Mouse (Mus musculus) neural tube, embryonic 11.5 days (tissue): ENCODE measurements at regions not wholly inside any gene's neighbourhood (a gene's known extent, or its start where the extent isn't known, plus 50 kb on each side); places are given as distances from the start of the nearest gene placed in this dataset.
A peak's percentile ranks its signal among the peaks of the same experiment; 100 is the strongest.

Experiments used
- ATAC-seq: fragments of 200-750 bp; cut with Nextera tagmentation; 2 replicates; pipeline ENCODE4 v1.8.0; 2017; ENCODE audit warnings: moderate number of reproducible peaks, mild to moderate bottlenecking, moderate TSS enrichment, moderate library complexity; ENCODE audit not compliant: insufficient read depth, low FRiP score, low TSS enrichment
- DNase-seq: peaks from one replicate; pipeline ENCODE4 v3.0.0-alpha.2; 2015; ENCODE audit warnings: low spot score
- H3K27ac ChIP-seq: fragments of 300-500 bp; sonication (generic); 2 replicates; pipeline ENCODE4 v1.5.1; 2014; ENCODE audit warnings: low read depth, mild to moderate bottlenecking, low read length
- H3K27me3 ChIP-seq: fragments of 300-500 bp; sonication (generic); 2 replicates; pipeline ENCODE4 v1.6.1; 2014; ENCODE audit warnings: mild to moderate bottlenecking, low read length, mixed read lengths; ENCODE audit not compliant: control insufficient read depth, insufficient read depth
- H3K36me3 ChIP-seq: fragments of 300-500 bp; sonication (generic); 2 replicates; pipeline ENCODE4 v1.6.1; 2014; ENCODE audit warnings: mild to moderate bottlenecking, low read length, moderate library complexity, mixed read lengths; ENCODE audit not compliant: control insufficient read depth, insufficient read depth
- H3K4me1 ChIP-seq: fragments of 300-500 bp; sonication (generic); 2 replicates; pipeline ENCODE4 v1.6.1; 2014; ENCODE audit warnings: low read length, mixed read lengths; ENCODE audit not compliant: control insufficient read depth, insufficient read depth
- H3K4me2 ChIP-seq: fragments of 300-500 bp; sonication (generic); 2 replicates; pipeline ENCODE4 v1.6.1; 2014; ENCODE audit warnings: low read depth, mild to moderate bottlenecking, moderate library complexity
- H3K4me3 ChIP-seq: fragments of 300-500 bp; sonication (generic); 2 replicates; pipeline ENCODE4 v1.5.1; 2014; ENCODE audit warnings: low read depth, low read length
- H3K9ac ChIP-seq: fragments of 300-500 bp; sonication (generic); 2 replicates; pipeline ENCODE4 v1.6.1; 2014; ENCODE audit warnings: mild to moderate bottlenecking, low read length
- H3K9me3 ChIP-seq: fragments of 300-500 bp; sonication (generic); 2 replicates; pipeline ENCODE4 v1.6.1; 2016; ENCODE audit warnings: low read length; ENCODE audit not compliant: control insufficient read depth
- WGBS: fragments of 180-500 bp; shearing (Covaris S2); extraction: QIAGEN DNeasy Blood & Tissue Kit; methylation state at CpG from one replicate; pipeline ENCODE4 v1.1.7; 2014; 5-methylcytosine and 5-hydroxymethylcytosine counted together

DNA sequence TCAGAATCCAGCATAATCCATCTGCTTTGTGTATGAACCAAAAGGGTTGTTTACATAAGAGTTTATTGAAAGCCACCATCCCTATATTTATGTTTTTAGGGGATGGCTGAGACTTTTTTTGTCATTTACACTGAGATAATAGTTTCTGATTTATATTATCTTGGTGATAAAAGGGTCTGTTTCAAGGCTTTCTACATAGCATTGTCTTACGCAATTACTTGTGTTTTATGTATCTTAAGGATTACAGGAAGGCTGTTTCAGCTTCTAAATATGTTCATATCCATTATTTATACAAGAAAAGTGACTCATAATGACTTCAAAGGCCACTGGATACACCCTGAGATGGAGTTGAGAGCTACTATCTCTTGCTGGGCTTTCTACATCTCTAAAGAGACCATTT is 399.3 kb upstream of the Akr1e1 start:
- Histone ChIP-seq H3K27ac (no peak overlapping the region), H3K9me3 (no peaks in the 10 kb centered on the region), H3K9ac (no peak overlapping the region), H3K4me2 (no peak overlapping the region), H3K4me1 (no peaks in the 10 kb centered on the region), H3K36me3 (no peaks in the 10 kb centered on the region), H3K4me3 (no peak overlapping the region), H3K27me3 (no peaks in the 10 kb centered on the region)
- WGBS: 100% methylated on average over 1 of the region's 1 CpGs
- ATAC-seq (no peak), DNase-seq (no peak)

DNA sequence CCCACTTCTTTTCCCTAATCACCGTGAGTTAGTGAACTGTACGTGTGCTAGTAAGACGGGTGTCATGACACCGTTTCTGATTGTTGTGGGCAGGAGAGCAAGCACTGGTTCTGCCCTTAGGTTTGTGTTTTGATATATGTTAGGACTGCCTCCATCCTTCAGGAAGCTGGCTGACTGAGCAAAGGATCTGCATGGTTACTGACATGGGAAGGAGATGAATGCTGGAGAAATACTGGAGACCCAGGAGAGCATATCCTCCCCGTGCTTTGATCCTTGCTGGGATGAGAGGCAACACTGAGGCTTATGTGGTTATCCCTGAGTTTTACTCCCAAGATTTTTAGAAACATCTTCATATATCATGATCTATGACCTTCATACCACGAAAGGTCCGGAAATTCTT is 413.5 kb upstream of the Akr1e1 start:
- no peak overlapping the region for H3K4me3 ChIP-seq
- no peaks in the 10 kb centered on the region for H3K9me3 ChIP-seq
- WGBS: 85% methylated on average over 7 of the region's 7 CpGs

DNA sequence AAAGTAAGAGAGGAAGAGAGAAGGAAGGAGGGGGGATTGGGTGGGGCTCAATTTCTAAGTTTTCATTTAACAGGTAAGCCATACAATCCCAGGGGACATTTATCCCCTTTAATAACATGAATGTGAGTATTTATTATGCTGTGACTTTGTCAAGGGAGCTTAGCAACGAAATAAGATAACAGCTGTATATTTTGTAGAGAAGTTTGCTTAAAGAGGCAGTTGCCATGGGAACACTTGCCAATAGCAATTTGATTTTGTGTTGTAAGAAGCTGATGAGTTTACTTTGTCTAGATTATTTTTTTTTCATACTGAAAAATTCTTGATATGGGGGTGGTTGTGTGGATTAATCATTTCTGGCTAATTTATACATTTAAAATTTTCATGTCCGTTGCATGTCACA is 450.9 kb upstream of the Akr1e1 start:
- Histone ChIP-seq H3K9me3 (no peaks in the 10 kb centered on the region), H3K27me3 (no peaks in the 10 kb centered on the region), H3K4me2 (no peak overlapping the region), H3K27ac (no peak overlapping the region), H3K4me1 (no peaks in the 10 kb centered on the region), H3K9ac (no peak overlapping the region), H3K4me3 (no peak overlapping the region), H3K36me3 (no peaks in the 10 kb centered on the region)
- 81% methylated on average over 2 of the region's 2 CpGs for WGBS
- ATAC-seq (no peak), DNase-seq (no peak)

More for the DNA sequence above, 413.5 kb upstream of the Akr1e1 start:
- no peak overlapping the region for H3K4me2 ChIP-seq
- no peak for ATAC-seq
- no peak overlapping the region for H3K9ac ChIP-seq
- H3K4me1 ChIP-seq: no peaks in the 10 kb centered on the region
- no peak overlapping the region for H3K27ac ChIP-seq
- H3K36me3 ChIP-seq: no peaks in the 10 kb centered on the region
- DNase-seq: no peak
- no peaks in the 10 kb centered on the region for H3K27me3 ChIP-seq

DNA sequence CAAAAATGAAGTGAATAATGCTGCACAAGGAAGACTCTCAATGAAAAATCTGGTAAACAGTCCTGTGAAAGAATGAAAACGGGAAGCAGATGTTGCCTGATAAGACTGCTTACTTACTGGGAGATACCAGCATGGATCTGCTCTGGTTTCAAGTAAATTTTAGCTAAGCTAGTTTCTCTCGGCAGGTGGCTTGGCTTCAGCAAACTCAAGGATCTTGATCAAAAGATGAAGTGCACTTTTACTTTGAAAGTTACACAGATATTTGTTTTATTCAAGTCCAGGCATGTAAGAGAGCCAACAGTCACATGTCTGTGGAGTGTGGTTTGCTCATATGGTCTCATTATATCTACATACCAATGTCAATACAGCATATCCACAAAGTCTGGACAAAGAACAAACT is 451.5 kb upstream of the Akr1e1 start:
- H3K27ac ChIP-seq: no peak overlapping the region
- DNase-seq: no peak
- H3K4me3 ChIP-seq: no peak overlapping the region
- H3K36me3 ChIP-seq: no peaks in the 10 kb centered on the region
- ATAC-seq: no peak
- 69% methylated on average over 2 of the region's 2 CpGs for WGBS
- H3K27me3 ChIP-seq: no peaks in the 10 kb centered on the region
- no peak overlapping the region for H3K4me2 ChIP-seq
- H3K9ac ChIP-seq: no peak overlapping the region
- no peaks in the 10 kb centered on the region for H3K9me3 ChIP-seq
- H3K4me1 ChIP-seq: no peaks in the 10 kb centered on the region

DNA sequence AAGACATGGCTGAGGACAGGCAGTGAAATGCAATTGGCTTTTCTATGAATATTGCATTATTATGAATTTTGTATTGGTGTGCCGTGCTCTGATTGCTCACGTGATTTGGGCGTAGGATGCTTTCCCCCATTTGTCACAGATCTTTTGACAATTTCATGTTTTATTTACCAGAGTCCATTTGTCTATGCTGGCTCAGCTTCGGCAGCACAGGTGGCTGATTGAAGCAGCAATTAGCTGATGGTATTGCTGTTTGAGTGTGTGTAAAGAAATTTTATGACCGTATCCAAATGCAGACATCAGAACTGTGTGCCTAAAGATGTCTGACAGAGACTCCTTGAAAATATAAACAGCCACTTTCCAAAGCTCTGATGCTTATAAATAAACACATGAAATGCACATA is 498.5 kb upstream of the Akr1e1 start:
- 58% methylated on average over 5 of the region's 5 CpGs for WGBS
- no peaks in the 10 kb centered on the region for H3K27me3 ChIP-seq
- H3K9me3 ChIP-seq: no peaks in the 10 kb centered on the region
- ATAC-seq: no peak
- no peaks in the 10 kb centered on the region for H3K4me1 ChIP-seq
- no peaks in the 10 kb centered on the region for H3K36me3 ChIP-seq
- H3K9ac ChIP-seq: no peak overlapping the region
- H3K27ac ChIP-seq: no peak overlapping the region
- H3K4me2 ChIP-seq: no peak overlapping the region
- H3K4me3 ChIP-seq: no peak overlapping the region
- no peak for DNase-seq

DNA sequence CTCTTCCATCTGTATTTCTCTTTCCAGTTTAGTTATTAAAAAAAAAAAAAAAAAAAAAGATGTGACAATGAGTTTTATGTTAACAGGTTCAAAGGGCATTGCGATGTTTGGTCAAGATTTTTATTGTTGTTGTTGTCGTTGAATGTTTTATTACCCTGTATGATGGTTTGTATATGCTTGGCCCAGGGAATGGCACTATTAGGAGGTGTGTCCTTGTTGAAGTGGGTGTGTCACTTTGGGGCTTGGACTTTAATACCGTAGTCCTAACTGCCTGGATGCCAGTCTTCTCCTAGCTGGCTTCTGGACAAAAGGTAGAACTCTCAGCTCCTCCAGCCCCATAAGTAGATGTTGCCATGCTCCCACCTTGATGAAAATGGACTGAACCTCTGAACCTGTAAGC is 545.9 kb upstream of the Akr1e1 start:
- Histone ChIP-seq H3K36me3 (no peaks in the 10 kb centered on the region), H3K9me3 (no peaks in the 10 kb centered on the region), H3K9ac (no peak overlapping the region), H3K27ac (no peak overlapping the region), H3K4me2 (no peak overlapping the region), H3K4me1 (no peaks in the 10 kb centered on the region), H3K4me3 (no peak overlapping the region), H3K27me3 (no peaks in the 10 kb centered on the region)
- 82% methylated on average over 3 of the region's 3 CpGs for WGBS
- DNase-seq: no peak
- no peak for ATAC-seq

DNA sequence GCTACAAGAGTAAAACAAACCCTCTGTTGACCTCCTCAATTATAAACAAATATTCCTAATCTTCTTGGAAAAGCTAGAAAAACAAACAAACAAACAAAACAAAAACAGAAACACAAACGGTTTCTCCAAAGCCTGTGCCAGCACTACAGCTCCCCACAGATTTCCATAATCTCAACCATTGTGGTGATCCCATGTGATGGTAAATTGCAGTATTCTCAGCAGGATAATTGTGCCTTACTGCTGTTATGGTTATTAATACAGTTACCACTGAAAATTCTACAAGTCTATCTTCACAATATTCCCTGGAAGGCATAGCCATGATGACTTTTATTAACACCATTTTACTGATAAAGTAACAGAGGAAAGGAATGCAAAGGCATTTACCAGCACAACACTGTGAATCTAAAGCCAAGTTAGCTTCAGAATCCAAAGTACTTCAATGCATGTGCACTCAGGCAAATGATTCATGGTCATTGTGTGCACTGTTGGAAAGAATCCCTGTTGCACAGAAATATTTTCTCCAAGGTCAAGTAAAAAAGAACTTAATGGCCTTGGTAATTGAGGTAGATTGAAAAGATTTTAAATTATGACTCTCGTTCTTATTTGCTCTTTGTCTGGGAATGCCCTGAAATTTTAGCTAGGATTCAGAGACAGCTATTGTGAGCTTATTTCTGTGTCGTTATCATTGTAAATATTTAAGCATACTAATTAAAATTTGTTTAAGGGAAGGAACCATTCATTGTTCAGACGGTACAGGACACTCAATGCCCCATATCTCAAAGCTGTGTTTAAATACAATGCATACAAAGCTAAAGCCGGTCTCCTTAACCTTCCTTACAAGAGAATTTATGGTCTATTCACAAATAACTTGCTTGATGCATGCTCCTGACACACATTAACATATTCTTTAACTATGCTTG is 551.1 kb upstream of the Akr1e1 start:
- no peaks in the 10 kb centered on the region for H3K36me3 ChIP-seq
- H3K4me2 ChIP-seq: no peak overlapping the region
- H3K4me3 ChIP-seq: no peak overlapping the region
- ATAC-seq (peak; percentile 78), DNase-seq (peak; percentile 12)
- no peaks in the 10 kb centered on the region for H3K9me3 ChIP-seq
- H3K27ac ChIP-seq: no peak overlapping the region
- no peaks in the 10 kb centered on the region for H3K27me3 ChIP-seq
- WGBS: 40% methylated on average over 5 of the region's 5 CpGs
- H3K9ac ChIP-seq: no peak overlapping the region
- no peaks in the 10 kb centered on the region for H3K4me1 ChIP-seq

DNA sequence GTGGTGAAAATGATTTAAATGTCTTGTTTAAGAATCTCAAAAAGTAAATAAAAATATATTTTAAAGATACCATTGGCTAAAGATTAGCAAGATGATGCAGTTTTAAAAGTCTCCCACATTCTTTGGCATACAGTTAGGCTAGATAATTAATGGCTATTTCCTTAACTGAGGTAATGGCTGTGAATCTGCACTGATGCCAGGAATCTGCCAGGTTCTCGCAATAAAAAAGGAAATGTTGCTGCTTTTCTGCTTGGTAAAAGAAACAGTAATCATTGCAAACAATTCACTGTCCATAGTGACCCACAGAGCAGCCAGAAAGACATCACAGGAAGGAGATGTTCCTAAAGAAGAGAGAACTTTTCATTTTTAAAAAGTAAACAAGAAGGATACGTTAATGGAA is 557.7 kb upstream of the Akr1e1 start:
- ATAC-seq: no peak
- WGBS: 85% methylated on average over 2 of the region's 2 CpGs
- Histone ChIP-seq H3K4me2 (no peak overlapping the region), H3K4me1 (no peaks in the 10 kb centered on the region), H3K4me3 (no peak overlapping the region), H3K9ac (no peak overlapping the region), H3K27me3 (no peaks in the 10 kb centered on the region), H3K27ac (no peak overlapping the region), H3K9me3 (no peaks in the 10 kb centered on the region), H3K36me3 (no peaks in the 10 kb centered on the region)
- no peak for DNase-seq

DNA sequence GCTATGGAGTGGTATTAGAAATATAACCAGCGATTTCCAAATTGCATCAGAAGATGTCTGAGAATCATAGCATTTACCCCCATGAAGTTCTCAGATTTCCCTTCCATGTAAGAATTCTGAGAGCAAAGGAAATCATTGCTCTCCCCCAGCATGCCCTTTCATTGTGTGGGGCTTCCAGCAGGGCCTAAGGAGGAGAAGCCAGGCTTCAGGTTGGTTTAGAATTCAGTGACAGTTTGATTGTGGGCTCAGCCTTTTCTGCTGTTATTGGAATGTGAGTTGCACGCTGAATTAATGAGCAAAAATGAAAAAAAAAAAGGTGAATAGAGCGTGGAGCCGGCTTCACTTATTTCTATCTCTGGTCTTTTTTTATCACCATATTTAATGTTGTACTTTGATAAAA is 570.0 kb upstream of the Akr1e1 start:
- H3K36me3 ChIP-seq: no peaks in the 10 kb centered on the region
- no peak overlapping the region for H3K27ac ChIP-seq
- no peaks in the 10 kb centered on the region for H3K4me1 ChIP-seq
- no peak overlapping the region for H3K4me2 ChIP-seq
- no peak for ATAC-seq
- 80% methylated on average over 4 of the region's 4 CpGs for WGBS
- no peaks in the 10 kb centered on the region for H3K9me3 ChIP-seq
- no peak for DNase-seq
- no peak overlapping the region for H3K9ac ChIP-seq
- H3K27me3 ChIP-seq: no peaks in the 10 kb centered on the region
- H3K4me3 ChIP-seq: no peak overlapping the region
